Mouse (Mus musculus): Measurements from ENCODE around the gene Foxi2. TPM values are rescaled to one million over a fixed set of nuclear protein-coding genes. Genes with fewer than 3 reads are reported as not detected.

Foxi2 gene
- polyA plus RNA-seq (2012; ENCODE audit: insufficient read depth, low replicate concordance): not detected in 2 replicates

GRCm38 (mm10) chr7:135410237-135410965 lies at the start of gene Foxi2:
Gene Foxi2, plus strand, starts transcription at chr7:135410308.
- Histone ChIP-seq H3K36me3 (replicated peaks; ENCODE audit: low read length) (no peaks in the 10 kb centered on the region), H3K4me3 (replicated peaks) (no peak within 1 kb of the TSS), H3K4me1 (no peaks in the 10 kb centered on the region; the same call in 1 of the 2 replicates), H3K9me3 (no peaks in the 10 kb centered on the region), H3K27me3 (replicated peaks) (peaks cover 54% of the 10 kb centered on the region)
- TF ChIP-seq FLI1 (IDR thresholded peaks at IDR 0.05; ENCODE audit: low read length) (no peak), GATA1 (IDR thresholded peaks at IDR 0.05; ENCODE audit: borderline replicate concordance, low read length) (no peak)

GRCm38 (mm10) chr7:135364606-135365005 lies 45.5 kb upstream of the Foxi2 start:
- no peaks in the 10 kb centered on the region for H3K9me3 ChIP-seq
- TF ChIP-seq GATA1 (IDR thresholded peaks at IDR 0.05; ENCODE audit: borderline replicate concordance, low read length): no peak
- TF ChIP-seq FLI1 (IDR thresholded peaks at IDR 0.05; ENCODE audit: low read length): no peak
- no peaks in the 10 kb centered on the region for H3K36me3 ChIP-seq (replicated peaks; ENCODE audit: low read length)
- no peak overlapping the region for H3K4me3 ChIP-seq (replicated peaks)
- no peaks in the 10 kb centered on the region for H3K4me1 ChIP-seq
- H3K27me3 ChIP-seq (replicated peaks): peaks cover 2% of the 10 kb centered on the region

- Histone ChIP-seq H3K4me1 (no peaks in the 10 kb centered on the region), H3K4me3 (replicated peaks) (no peak overlapping the region), H3K9me3 (no peaks in the 10 kb centered on the region), H3K27me3 (replicated peaks) (peaks cover 8% of the 10 kb centered on the region), H3K36me3 (replicated peaks; ENCODE audit: low read length) (no peaks in the 10 kb centered on the region)
- TF ChIP-seq FLI1 (IDR thresholded peaks at IDR 0.05; ENCODE audit: low read length) (no peak), GATA1 (IDR thresholded peaks at IDR 0.05; ENCODE audit: borderline replicate concordance, low read length) (no peak)
These were observed 34.1 kb upstream of the Foxi2 start for GRCm38 (mm10) chr7:135376048-135376447.

GRCm38 (mm10) chr7:135376932-135377331 lies 33.2 kb upstream of the Foxi2 start:
- Histone ChIP-seq H3K36me3 (replicated peaks; ENCODE audit: low read length) (no peaks in the 10 kb centered on the region), H3K27me3 (replicated peaks) (peaks cover 6% of the 10 kb centered on the region)

GRCm38 (mm10) chr7:135378331-135378730 lies 31.8 kb upstream of the Foxi2 start:
- no peak overlapping the region for H3K4me3 ChIP-seq (replicated peaks)
- H3K27me3 ChIP-seq (replicated peaks): peaks cover 7% of the 10 kb centered on the region
- H3K36me3 ChIP-seq (replicated peaks; ENCODE audit: low read length): no peaks in the 10 kb centered on the region
- no peaks in the 10 kb centered on the region for H3K9me3 ChIP-seq
- TF ChIP-seq FLI1 (IDR thresholded peaks at IDR 0.05; ENCODE audit: low read length) (no peak), GATA1 (IDR thresholded peaks at IDR 0.05; ENCODE audit: borderline replicate concordance, low read length) (no peak)
- H3K4me1 ChIP-seq: no peaks in the 10 kb centered on the region

More at GRCm38 (mm10) chr7:135376932-135377331, 33.2 kb upstream of the Foxi2 start:
- H3K4me1 ChIP-seq: no peaks in the 10 kb centered on the region
- H3K9me3 ChIP-seq: no peaks in the 10 kb centered on the region
- TF ChIP-seq GATA1 (IDR thresholded peaks at IDR 0.05; ENCODE audit: borderline replicate concordance, low read length) (no peak), FLI1 (IDR thresholded peaks at IDR 0.05; ENCODE audit: low read length) (no peak)
- no peak overlapping the region for H3K4me3 ChIP-seq (replicated peaks)

- peaks cover 8% of the 10 kb centered on the region for H3K27me3 ChIP-seq (replicated peaks)
- no peaks in the 10 kb centered on the region for H3K9me3 ChIP-seq
- no peaks in the 10 kb centered on the region for H3K36me3 ChIP-seq (replicated peaks; ENCODE audit: low read length)
- no peaks in the 10 kb centered on the region for H3K4me1 ChIP-seq
- H3K4me3 ChIP-seq (replicated peaks): no peak overlapping the region
- TF ChIP-seq GATA1 (IDR thresholded peaks at IDR 0.05; ENCODE audit: borderline replicate concordance, low read length) (no peak), FLI1 (IDR thresholded peaks at IDR 0.05; ENCODE audit: low read length) (no peak)
These were observed 21.1 kb upstream of the Foxi2 start for GRCm38 (mm10) chr7:135389039-135389438.

GRCm38 (mm10) chr7:135392949-135393542 lies 17.1 kb upstream of the Foxi2 start:
- Histone ChIP-seq H3K27me3 (replicated peaks) (peaks cover 24% of the 10 kb centered on the region), H3K36me3 (replicated peaks; ENCODE audit: low read length) (no peaks in the 10 kb centered on the region), H3K4me1 (peaks cover 4% of the 10 kb centered on the region), H3K4me3 (replicated peaks) (no peak overlapping the region), H3K9me3 (no peaks in the 10 kb centered on the region)
- TF ChIP-seq FLI1 (IDR thresholded peaks at IDR 0.05; ENCODE audit: low read length) (no peak), GATA1 (IDR thresholded peaks at IDR 0.05; ENCODE audit: borderline replicate concordance, low read length) (no peak)

- TF ChIP-seq FLI1 (IDR thresholded peaks at IDR 0.05; ENCODE audit: low read length) (no peak), GATA1 (IDR thresholded peaks at IDR 0.05; ENCODE audit: borderline replicate concordance, low read length) (no peak)
These were observed 15.7 kb upstream of the Foxi2 start for GRCm38 (mm10) chr7:135394436-135394835.

GRCm38 (mm10) chr7:135395242-135395641 lies 14.9 kb upstream of the Foxi2 start:
- Histone ChIP-seq H3K27me3 (replicated peaks) (peaks cover 33% of the 10 kb centered on the region), H3K4me1 (peaks cover 4% of the 10 kb centered on the region), H3K9me3 (no peaks in the 10 kb centered on the region), H3K4me3 (replicated peaks) (no peak overlapping the region), H3K36me3 (replicated peaks; ENCODE audit: low read length) (no peaks in the 10 kb centered on the region)
- no peak for TF ChIP-seq FLI1 (IDR thresholded peaks at IDR 0.05; ENCODE audit: low read length)
- no peak for TF ChIP-seq GATA1 (IDR thresholded peaks at IDR 0.05; ENCODE audit: borderline replicate concordance, low read length)

More at GRCm38 (mm10) chr7:135394436-135394835, 15.7 kb upstream of the Foxi2 start:
- H3K27me3 ChIP-seq (replicated peaks): peaks cover 27% of the 10 kb centered on the region
- H3K9me3 ChIP-seq: no peaks in the 10 kb centered on the region
- H3K4me3 ChIP-seq (replicated peaks): no peak overlapping the region
- peaks cover 4% of the 10 kb centered on the region for H3K4me1 ChIP-seq
- no peaks in the 10 kb centered on the region for H3K36me3 ChIP-seq (replicated peaks; ENCODE audit: low read length)

- Histone ChIP-seq H3K36me3 (replicated peaks; ENCODE audit: low read length) (no peaks in the 10 kb centered on the region), H3K4me3 (replicated peaks) (no peak overlapping the region), H3K9me3 (no peaks in the 10 kb centered on the region), H3K4me1 (peaks cover 4% of the 10 kb centered on the region), H3K27me3 (replicated peaks) (peaks cover 34% of the 10 kb centered on the region)
- TF ChIP-seq GATA1 (IDR thresholded peaks at IDR 0.05; ENCODE audit: borderline replicate concordance, low read length): no peak
- no peak for TF ChIP-seq FLI1 (IDR thresholded peaks at IDR 0.05; ENCODE audit: low read length)
These were observed 13.0 kb upstream of the Foxi2 start for GRCm38 (mm10) chr7:135397096-135397495.

Measured in megakaryocyte, embryonic 14.5 days (primary cell).